Mouse (Mus musculus) olfactory bulb, adult 2 months (tissue): ENCODE results near the gene Krt83.

Experiments
- CTCF ChIP-seq: fragments of 200-500 bp; IDR thresholded peaks from 2 replicates; pipeline ENCODE4 v1.5.1; 2012; ENCODE audit warnings: low read depth, mild to moderate bottlenecking, low read length, moderate library complexity; ENCODE audit not compliant: insufficient read depth
- POLR2A ChIP-seq: fragments of 200-500 bp; IDR thresholded peaks from 2 replicates; pipeline ENCODE4 v1.6.1; 2012; ENCODE audit warnings: mild to moderate bottlenecking, low read depth, low read length, moderate library complexity; ENCODE audit not compliant: insufficient read depth

DNA sequence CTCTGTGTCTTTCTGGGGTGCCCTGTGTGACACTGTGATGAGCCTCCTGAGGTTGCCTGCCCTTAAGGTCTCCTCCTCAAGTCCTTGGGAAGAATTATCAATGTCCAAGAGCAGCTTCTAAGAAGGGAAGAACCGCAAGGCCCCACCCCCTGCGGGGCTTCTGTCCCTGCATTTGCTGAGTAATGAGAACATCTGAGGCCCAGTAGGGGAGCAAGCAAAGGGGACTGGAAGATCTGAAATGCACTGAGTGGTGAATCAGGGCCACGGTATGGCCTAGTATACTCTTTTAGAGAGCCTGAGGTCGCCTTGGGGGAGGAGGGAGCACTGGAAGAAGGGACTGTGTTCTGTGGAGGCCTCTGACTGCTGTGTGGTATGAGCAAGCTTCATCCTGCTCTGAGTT is 9.3 kb downstream of the Krt83 start:
- no peak for TF ChIP-seq CTCF
- TF ChIP-seq POLR2A: no peak
